In the genomic region with DNA sequence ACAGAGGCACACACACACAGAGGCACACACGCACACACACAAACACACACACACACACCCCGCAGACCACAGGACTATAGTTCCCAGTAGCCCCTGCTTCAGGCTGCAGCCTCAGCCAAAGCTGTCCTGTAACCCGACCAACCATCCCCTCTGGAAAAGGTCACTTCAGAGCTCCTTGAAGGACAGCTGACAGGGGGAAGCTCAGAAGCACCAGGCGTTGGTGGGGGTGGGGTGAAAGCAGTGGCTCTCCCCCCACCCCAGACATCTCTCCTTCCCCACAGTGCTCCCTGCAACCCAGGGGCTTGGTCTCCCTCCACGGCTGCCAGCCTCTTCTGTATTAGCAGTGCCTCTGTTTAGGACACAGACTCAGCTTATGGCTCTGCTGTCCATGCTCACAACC, we compare ENCODE assay signal across 11 mouse cellular contexts. TPM values are rescaled to one million over a fixed set of nuclear protein-coding genes. Genes with fewer than 3 reads are reported as not detected.
A peak's percentile ranks its signal among the peaks of the same experiment; 100 is the strongest.
DNase-seq lines count a peak whose midpoint lies in the region; ATAC-seq lines count a peak whose summit lies in the region.
"Had no signal": no experiment of that assay in that cellular context is flagged by ENCODE, and none has a peak within 500 bp of the region (broad histone marks: within the 10 kb centered on the region; RNA-seq: fewer than 3 reads in every experiment).

No protein-coding gene starts in this region.

- H3K4me3 ChIP-seq in heart, embryonic 10.5 days = peak overlapping the region; percentile 59
- H3K4me3 ChIP-seq in lung, embryonic 15.5 days = no peak overlapping the region
- no peak overlapping the region for H3K4me3 ChIP-seq in neural tube, embryonic 13.5 days

- H3K9me3 ChIP-seq in heart, embryonic 10.5 days = no peaks in the 10 kb centered on the region
- H3K9me3 ChIP-seq in lung, embryonic 15.5 days = no peaks in the 10 kb centered on the region
- no peaks in the 10 kb centered on the region for H3K9me3 ChIP-seq in neural tube, embryonic 13.5 days

- peaks cover 39% of the 10 kb centered on the region for H3K36me3 ChIP-seq in heart, embryonic 10.5 days
- peaks cover 9% of the 10 kb centered on the region; the same call in 1 of the 2 replicates for H3K36me3 ChIP-seq in lung, embryonic 15.5 days
- H3K36me3 ChIP-seq in neural tube, embryonic 13.5 days = peaks cover 12% of the 10 kb centered on the region; the same call in 1 of the 2 replicates

- no peak for DNase-seq in heart, embryonic 10.5 days (ENCODE audit: low spot score)
- DNase-seq in heart, adult 18-20 months = no peak
- DNase-seq in lung, postnatal 10 days = no peak
- peak; percentile 82 for DNase-seq in gastrocnemius, postnatal 25 days
- DNase-seq in cerebellum, postnatal 14 days = no peak
- DNase-seq: right cerebral cortex, postnatal 4 days had no signal

- H3K4me2 ChIP-seq in lung, embryonic 15.5 days = no peak overlapping the region
- H3K4me2 ChIP-seq in neural tube, embryonic 13.5 days = no peak overlapping the region

- H3K27ac ChIP-seq in heart, embryonic 10.5 days = peak overlapping the region; percentile 88
- H3K27ac ChIP-seq in lung, embryonic 15.5 days = peak overlapping the region; percentile 48
- no peak overlapping the region for H3K27ac ChIP-seq in neural tube, embryonic 13.5 days (replicated peaks)
- H3K27ac ChIP-seq: liver, embryonic 14.5 days had no signal

- H3K9ac ChIP-seq in lung, embryonic 15.5 days = no peak overlapping the region
- peak overlapping the region; percentile 26; the same call in 1 of the 2 replicates for H3K9ac ChIP-seq in neural tube, embryonic 13.5 days
- H3K9ac ChIP-seq: liver, embryonic 14.5 days had no signal

- ATAC-seq in lung, embryonic 15.5 days (ENCODE audit: borderline replicate concordance, extremely low read depth, low FRiP score, low TSS enrichment) = no peak
- ATAC-seq in neural tube, embryonic 13.5 days (ENCODE audit: low read depth) = no peak
- no peak for ATAC-seq in monocyte, adult 5-6 weeks (replicated peaks; ENCODE audit: insufficient number of reproducible peaks, low FRiP score, low TSS enrichment, poor library complexity, severe bottlenecking)
- ATAC-seq: CD4-positive, CD25-positive, alpha-beta regulatory T cell, adult 4 months had no signal

- H3K4me1 ChIP-seq in heart, embryonic 10.5 days = peaks cover 50% of the 10 kb centered on the region
- H3K4me1 ChIP-seq in lung, embryonic 15.5 days = peaks cover 22% of the 10 kb centered on the region
- peaks cover 14% of the 10 kb centered on the region for H3K4me1 ChIP-seq in neural tube, embryonic 13.5 days (replicated peaks)

- H3K27me3 ChIP-seq in heart, embryonic 10.5 days (ENCODE audit: insufficient read depth, poor library complexity, severe bottlenecking) = peaks cover 17% of the 10 kb centered on the region; the same call in 1 of the 2 replicates
- no peaks in the 10 kb centered on the region for H3K27me3 ChIP-seq in lung, embryonic 15.5 days
- H3K27me3 ChIP-seq in neural tube, embryonic 13.5 days = no peaks in the 10 kb centered on the region

- 42% methylated on average over 5 of the region's 5 CpGs for WGBS in heart, embryonic 10.5 days
- WGBS in lung, embryonic 15.5 days = 41% methylated on average over 5 of the region's 5 CpGs
- WGBS in neural tube, embryonic 13.5 days = 53% methylated on average over 5 of the region's 5 CpGs

RNA-seq across cellular contexts. Expression of a gene that starts 0.7 kb away (rescaled TPM):
- polyA plus RNA-seq in heart, embryonic 10.5 days (2016; fragmentation: Nextera tagmentation; extraction: Ambion mirVana) = 103 and 214 TPM in 2 replicates
- 1,000 to 10,000 TPM; 1,224 to 1,269 TPM for total RNA-seq in heart, adult 18-20 months (2021)
- polyA plus RNA-seq in lung, embryonic 15.5 days (2015; fragmentation: Nextera tagmentation; extraction: Ambion mirVana) = 17.7 and 22.3 TPM in 2 replicates
- total RNA-seq in gastrocnemius, postnatal 25 days (2021) = 1,000 to 10,000 TPM; 5,552 to 6,904 TPM
- polyA plus RNA-seq in neural tube, embryonic 13.5 days (2015; fragmentation: Nextera tagmentation; extraction: Ambion mirVana) = 5.7 and 6.3 TPM in 2 replicates
- total RNA-seq in monocyte, adult 5-6 weeks (2017) = 4.5 to 17.7 TPM (median 7.7 TPM) in 3 replicates

RNA-seq across cellular contexts. Expression of a gene that starts 15.7 kb away (rescaled TPM):
- polyA plus RNA-seq in heart, embryonic 10.5 days (2016; fragmentation: Nextera tagmentation; extraction: Ambion mirVana) = 59.9 and 61.6 TPM in 2 replicates
- total RNA-seq in heart, adult 18-20 months (2021) = 10 to 100 TPM; 37.7 to 53.4 TPM
- 62.6 and 72.1 TPM in 2 replicates for polyA plus RNA-seq in lung, embryonic 15.5 days (2015; fragmentation: Nextera tagmentation; extraction: Ambion mirVana)
- 10 to 100 TPM; 16.2 to 16.4 TPM for total RNA-seq in gastrocnemius, postnatal 25 days (2021)
- 44.1 and 49.9 TPM in 2 replicates for polyA plus RNA-seq in neural tube, embryonic 13.5 days (2015; fragmentation: Nextera tagmentation; extraction: Ambion mirVana)
- total RNA-seq in monocyte, adult 5-6 weeks (2017) = 260 to 384 TPM (median 349 TPM) in 3 replicates

RNA-seq across cellular contexts. Expression of a gene that starts 20.0 kb away (rescaled TPM):
- 129 and 146 TPM in 2 replicates for polyA plus RNA-seq in heart, embryonic 10.5 days (2016; fragmentation: Nextera tagmentation; extraction: Ambion mirVana)
- 10 to 100 TPM; 66.5 to 94.7 TPM for total RNA-seq in heart, adult 18-20 months (2021)
- 133 and 136 TPM in 2 replicates for polyA plus RNA-seq in lung, embryonic 15.5 days (2015; fragmentation: Nextera tagmentation; extraction: Ambion mirVana)
- 10 to 100 TPM; 65.5 to 75.2 TPM for total RNA-seq in gastrocnemius, postnatal 25 days (2021)
- 107 and 119 TPM in 2 replicates for polyA plus RNA-seq in neural tube, embryonic 13.5 days (2015; fragmentation: Nextera tagmentation; extraction: Ambion mirVana)
- 222 to 393 TPM (median 317 TPM) in 3 replicates for total RNA-seq in monocyte, adult 5-6 weeks (2017)

RNA-seq across cellular contexts. Expression of a gene that starts 35.1 kb away (rescaled TPM):
- 0.10 and 1.1 TPM in 2 replicates for polyA plus RNA-seq in heart, embryonic 10.5 days (2016; fragmentation: Nextera tagmentation; extraction: Ambion mirVana)
- 1 to 10 TPM; 4.3 to 4.8 TPM for total RNA-seq in heart, adult 18-20 months (2021)
- 0.58 and 0.97 TPM in 2 replicates for polyA plus RNA-seq in lung, embryonic 15.5 days (2015; fragmentation: Nextera tagmentation; extraction: Ambion mirVana)
- total RNA-seq in gastrocnemius, postnatal 25 days (2021) = 1 to 10 TPM in 1 of 2 experiments, under 1 TPM in 1; 0.91 to 1.4 TPM
- polyA plus RNA-seq in neural tube, embryonic 13.5 days (2015; fragmentation: Nextera tagmentation; extraction: Ambion mirVana) = 24.0 and 28.9 TPM in 2 replicates
- total RNA-seq in monocyte, adult 5-6 weeks (2017) = not detected in 3 replicates
- polyA plus RNA-seq: CD4-positive, CD25-positive, alpha-beta regulatory T cell, adult 4 months had no signal

RNA-seq across cellular contexts. Expression of a gene that starts 42.5 kb away (rescaled TPM):
- 12.5 and 15.0 TPM in 2 replicates for polyA plus RNA-seq in heart, embryonic 10.5 days (2016; fragmentation: Nextera tagmentation; extraction: Ambion mirVana)
- total RNA-seq in heart, adult 18-20 months (2021) = 10 to 100 TPM; 30.7 to 43.0 TPM
- 19.2 and 22.9 TPM in 2 replicates for polyA plus RNA-seq in lung, embryonic 15.5 days (2015; fragmentation: Nextera tagmentation; extraction: Ambion mirVana)
- total RNA-seq in gastrocnemius, postnatal 25 days (2021) = 10 to 100 TPM in 1 of 2 experiments, 1 to 10 TPM in 1; 9.2 to 14.6 TPM
- polyA plus RNA-seq in neural tube, embryonic 13.5 days (2015; fragmentation: Nextera tagmentation; extraction: Ambion mirVana) = 13.5 and 17.0 TPM in 2 replicates
- total RNA-seq in monocyte, adult 5-6 weeks (2017) = 119 to 200 TPM (median 169 TPM) in 3 replicates

Comparison
In these comparisons a context has a peak if more than half of its experiments do, and no peak if none do; other contexts are left out.
1. RNA of a gene that starts 0.7 kb away (total RNA-seq): 5,552 to 6,904 TPM in gastrocnemius, postnatal 25 days and 1,224 to 1,269 TPM in heart, adult 18-20 months; 4.5 to 17.7 TPM in monocyte, adult 5-6 weeks; every median in the first group is over 10 times any median in the second.